Mouse (Mus musculus) cerebellum, adult (tissue): ENCODE results near the gene Gm21866.
"Not testable (repeated sequence)": the region's sequence is repeated elsewhere in the genome, so short reads cannot be mapped to it uniquely, and the experiment has no call there.

Experiments used
- ATAC-seq: cut with Nextera tagmentation; 2 replicates; pipeline ENCODE4 v1.9.2; 2017; ENCODE audit warnings: mild to moderate bottlenecking, moderate library complexity, mixed read lengths; ENCODE audit not compliant: insufficient number of reproducible peaks, low FRiP score, low TSS enrichment

Gm21866 gene

DNA sequence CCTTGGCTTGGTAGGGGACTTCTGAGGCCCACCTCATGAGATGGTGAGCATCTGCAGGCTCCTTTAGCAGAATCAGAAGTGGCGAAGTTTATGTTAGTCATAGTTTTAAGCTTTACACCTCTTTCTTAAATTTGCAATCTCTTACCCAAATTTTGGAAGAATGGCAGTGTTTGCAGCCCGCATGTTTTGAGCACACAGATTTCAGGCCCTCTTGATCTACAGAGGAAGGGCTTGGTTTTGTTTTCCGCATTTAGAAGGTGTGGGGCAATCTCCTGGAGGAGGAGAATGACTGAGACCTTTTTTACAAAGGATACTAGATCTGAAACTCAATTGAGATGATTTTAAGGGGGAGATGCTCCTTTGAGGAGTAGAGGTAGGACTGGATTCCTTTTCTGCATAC lies at the start of gene Gm21866:
Gm21866 (minus strand) TSS at position 101 of the 400 bp plus-strand sequence.
- ATAC-seq = not testable (repeated sequence)

DNA sequence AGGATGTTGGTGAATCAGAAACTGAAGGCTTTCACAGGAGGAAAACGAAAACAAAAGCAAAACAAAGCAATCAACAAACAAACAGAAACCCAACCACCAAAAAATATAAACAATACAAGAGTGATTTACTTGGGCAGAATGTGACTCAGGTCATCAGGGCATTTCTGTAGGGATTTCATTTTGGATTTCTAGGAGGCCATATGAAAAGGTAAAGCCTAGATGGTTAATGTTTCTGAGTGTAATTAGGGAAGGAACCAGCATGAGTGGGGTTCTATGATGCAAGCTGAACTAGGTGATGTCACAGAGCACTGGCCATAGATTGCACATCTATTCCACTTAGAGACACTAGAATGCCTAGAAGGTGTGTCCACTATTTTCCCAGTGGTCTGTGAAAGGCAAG lies 28.3 kb upstream of the Gm21866 start, which contains the start of gene Gm20773:
Gm20773 (plus strand) TSS at position 301 of the 400 bp plus-strand sequence.
- not testable (repeated sequence) for ATAC-seq
